Mouse (Mus musculus) liver, embryonic 13.5 days (tissue): ENCODE results near the gene Cks1brt. TPM values are rescaled to one million over a fixed set of nuclear protein-coding genes. Genes with fewer than 3 reads are reported as not detected.
"Not testable (repeated sequence)": the region's sequence is repeated elsewhere in the genome, so short reads cannot be mapped to it uniquely, and the experiment has no call there.

ENCODE experiments used
- ATAC-seq: fragments of 200-750 bp; cut with Nextera tagmentation; 2 replicates; pipeline ENCODE4 v1.8.0; 2017; ENCODE audit warnings: low read depth, mild to moderate bottlenecking, moderate number of reproducible peaks, moderate library complexity
- DNase-seq: peaks from one replicate; pipeline ENCODE4 v3.0.0; 2022
- H3K27ac ChIP-seq: fragments of 300-500 bp; sonication (generic); 2 replicates; pipeline ENCODE4 v1.5.1; 2015; ENCODE audit warnings: moderate library complexity, mild to moderate bottlenecking, inconsistent platforms
- H3K27me3 ChIP-seq: fragments of 300-500 bp; sonication (generic); 2 replicates; pipeline ENCODE4 v1.6.1; 2015; ENCODE audit warnings: mild to moderate bottlenecking, inconsistent platforms
- H3K36me3 ChIP-seq: fragments of 300-500 bp; sonication (generic); 2 replicates; pipeline ENCODE4 v1.6.1; 2015; ENCODE audit warnings: mild to moderate bottlenecking, inconsistent platforms
- H3K4me1 ChIP-seq: fragments of 300-500 bp; sonication (generic); replicated peaks from 2 replicates; pipeline ENCODE4 v1.6.1; 2015; ENCODE audit warnings: inconsistent platforms
- H3K4me2 ChIP-seq: fragments of 300-500 bp; sonication (generic); 2 replicates; pipeline ENCODE4 v1.6.1; 2015; ENCODE audit warnings: inconsistent platforms, mild to moderate bottlenecking, moderate library complexity
- H3K4me3 ChIP-seq: fragments of 300-500 bp; sonication (generic); replicated peaks from 2 replicates; pipeline ENCODE4 v1.5.1; 2015; ENCODE audit warnings: mild to moderate bottlenecking, inconsistent platforms
- H3K9ac ChIP-seq: fragments of 300-500 bp; sonication (generic); 2 replicates; pipeline ENCODE4 v1.6.1; 2015; ENCODE audit warnings: mild to moderate bottlenecking, inconsistent platforms
- H3K9me3 ChIP-seq: fragments of 300-500 bp; sonication (generic); replicated peaks from 2 replicates; pipeline ENCODE4 v1.6.1; 2016; ENCODE audit warnings: inconsistent platforms
- WGBS: fragments of 180-500 bp; shearing (Covaris S2); methylation state at CpG from one replicate; pipeline ENCODE4 v1.1.7; 2015; ENCODE audit not compliant: insufficient replicate concordance; 5-methylcytosine and 5-hydroxymethylcytosine counted together
- polyA plus RNA-seq: library from polyadenylated mRNA; unstranded; fragments of >200 nt; fragmentation: Nextera tagmentation; extraction: Ambion mirVana; gene quantifications from 2 replicates; pipeline ENCODE4 v1.2.1, GENCODE M21; 2015

Gene Cks1brt
- not detected in 2 replicates for polyA plus RNA-seq

GRCm38 (mm10) chr8:85151624-85152023, at the start of gene Cks1brt:
TSS of gene Cks1brt (plus strand) at chr8:85151924.
- 62% methylated on average over 3 of the region's 3 CpGs for WGBS
- H3K9me3 ChIP-seq, result peaks cover 19% of the 10 kb centered on the region
- no peak for ATAC-seq
- no peaks in the 10 kb centered on the region for H3K4me1 ChIP-seq
- H3K36me3 ChIP-seq, result no peaks in the 10 kb centered on the region
- no peak within 1 kb of the TSS for H3K4me2 ChIP-seq
- no peak for DNase-seq
- H3K27me3 ChIP-seq, result no peaks in the 10 kb centered on the region
- H3K9ac ChIP-seq, result no peak within 1 kb of the TSS
- no peak within 1 kb of the TSS for H3K4me3 ChIP-seq
- H3K27ac ChIP-seq, result no peak within 1 kb of the TSS

DNA sequence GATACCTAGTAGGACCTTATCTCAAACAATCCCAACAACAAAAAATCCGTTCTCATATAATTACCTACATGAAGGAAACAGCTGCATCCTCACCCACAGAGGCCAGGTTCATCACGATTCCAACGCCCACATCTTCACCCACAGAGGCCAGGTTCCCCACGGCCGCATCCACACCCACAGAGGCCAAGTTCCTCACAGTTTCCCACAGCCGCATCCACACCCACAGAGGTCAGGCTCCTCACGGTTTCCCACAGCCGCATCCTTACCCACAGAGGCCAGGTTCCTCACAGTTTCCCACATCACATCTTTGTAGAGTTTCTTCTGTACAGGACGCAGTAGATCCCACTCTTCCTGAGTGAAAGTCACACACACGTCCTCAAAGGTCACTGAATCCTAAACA, 38.5 kb upstream of the Cks1brt start:
- no peak overlapping the region for H3K4me3 ChIP-seq
- no peaks in the 10 kb centered on the region for H3K9me3 ChIP-seq
- peaks cover 28% of the 10 kb centered on the region for H3K36me3 ChIP-seq
- ATAC-seq (no peak), DNase-seq (no peak)
- no peak overlapping the region for H3K27ac ChIP-seq
- H3K4me2 ChIP-seq, result no peak overlapping the region
- WGBS, result 76% methylated on average over 10 of the region's 10 CpGs
- no peak overlapping the region for H3K9ac ChIP-seq
- H3K4me1 ChIP-seq, result no peaks in the 10 kb centered on the region
- no peaks in the 10 kb centered on the region for H3K27me3 ChIP-seq

- WGBS, result 43% methylated on average over 4 of the region's 4 CpGs
- H3K27me3 ChIP-seq, result peaks cover 11% of the 10 kb centered on the region
- no peak for DNase-seq
- no peak overlapping the region for H3K4me3 ChIP-seq
- H3K36me3 ChIP-seq, result peaks cover 14% of the 10 kb centered on the region
- no peak overlapping the region for H3K4me2 ChIP-seq
- H3K9ac ChIP-seq, result no peak overlapping the region
- no peaks in the 10 kb centered on the region for H3K9me3 ChIP-seq
- H3K4me1 ChIP-seq, result no peaks in the 10 kb centered on the region
- no peak overlapping the region for H3K27ac ChIP-seq
- ATAC-seq, result no peak
Measured at GRCm38 (mm10) chr8:85115501-85115900, 36.2 kb upstream of the Cks1brt start.

DNA sequence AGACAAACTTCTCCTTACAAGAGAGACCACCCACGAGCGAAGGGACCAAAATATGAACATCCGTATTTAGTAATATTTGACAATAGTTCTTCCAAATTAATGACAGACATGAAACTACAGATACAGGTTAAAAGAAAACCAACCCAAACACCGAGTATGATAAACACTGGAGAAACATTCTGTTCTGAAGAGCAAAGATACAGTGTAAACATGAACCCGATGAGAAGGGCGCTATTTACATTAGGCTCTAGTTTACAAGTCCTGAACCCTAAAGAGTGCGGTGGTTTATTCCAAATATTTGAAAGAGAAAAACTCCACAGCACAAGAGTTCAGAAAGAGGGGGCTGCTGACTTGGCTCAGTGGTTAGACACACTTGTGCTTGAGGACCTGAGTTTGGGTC, 34.7 kb upstream of the Cks1brt start:
- Histone ChIP-seq H3K27me3 (peaks cover 11% of the 10 kb centered on the region), H3K9me3 (no peaks in the 10 kb centered on the region), H3K36me3 (no peaks in the 10 kb centered on the region), H3K27ac (peak overlapping the region; percentile 32; the same call in 1 of the 2 replicates), H3K9ac (no peak overlapping the region), H3K4me3 (no peak overlapping the region), H3K4me1 (no peaks in the 10 kb centered on the region), H3K4me2 (no peak overlapping the region)
- no peak for DNase-seq
- 73% methylated on average over 7 of the region's 7 CpGs for WGBS
- peak; percentile 48; the same call in 1 of the 2 replicates for ATAC-seq

- Histone ChIP-seq H3K9ac (peak overlapping the region; percentile 42), H3K9me3 (no peaks in the 10 kb centered on the region), H3K4me1 (no peaks in the 10 kb centered on the region), H3K27ac (no peak overlapping the region), H3K4me2 (peak overlapping the region; percentile 55), H3K4me3 (peak overlapping the region; percentile 50), H3K36me3 (no peaks in the 10 kb centered on the region), H3K27me3 (peaks cover 11% of the 10 kb centered on the region)
- ATAC-seq, result peak; percentile 43; the same call in 1 of the 2 replicates
- WGBS, result 10% methylated on average over 37 of the region's 37 CpGs
- DNase-seq, result no peak
Measured at GRCm38 (mm10) chr8:85119052-85119981, 32.4 kb upstream of the Cks1brt start.

DNA sequence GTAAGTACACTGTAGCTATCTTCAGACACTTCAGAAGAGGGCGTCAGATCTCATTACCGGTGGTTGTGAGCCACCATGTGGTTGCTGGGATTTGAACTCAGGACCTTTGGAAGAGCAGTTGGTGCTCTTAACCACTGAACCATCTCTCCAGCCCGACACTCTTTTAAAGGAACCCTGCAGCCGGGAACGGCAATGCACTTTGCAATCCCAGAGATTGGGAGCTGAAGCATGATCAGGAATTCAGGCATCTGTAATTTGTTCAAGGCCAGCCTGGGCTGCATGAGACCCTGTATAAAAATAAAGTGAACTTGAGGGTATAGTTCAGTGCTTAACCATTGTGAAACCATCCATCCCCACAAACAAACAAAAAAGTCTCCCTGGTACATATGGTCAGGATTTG, 31.5 kb upstream of the Cks1brt start:
- not testable (repeated sequence) for H3K9ac ChIP-seq, H3K4me3 ChIP-seq, H3K9me3 ChIP-seq, DNase-seq, H3K4me2 ChIP-seq, H3K27ac ChIP-seq, H3K4me1 ChIP-seq, H3K36me3 ChIP-seq, ATAC-seq
- 60% methylated on average over 5 of the region's 5 CpGs for WGBS
- H3K27me3 ChIP-seq, result peaks cover 11% of the 10 kb centered on the region

DNA sequence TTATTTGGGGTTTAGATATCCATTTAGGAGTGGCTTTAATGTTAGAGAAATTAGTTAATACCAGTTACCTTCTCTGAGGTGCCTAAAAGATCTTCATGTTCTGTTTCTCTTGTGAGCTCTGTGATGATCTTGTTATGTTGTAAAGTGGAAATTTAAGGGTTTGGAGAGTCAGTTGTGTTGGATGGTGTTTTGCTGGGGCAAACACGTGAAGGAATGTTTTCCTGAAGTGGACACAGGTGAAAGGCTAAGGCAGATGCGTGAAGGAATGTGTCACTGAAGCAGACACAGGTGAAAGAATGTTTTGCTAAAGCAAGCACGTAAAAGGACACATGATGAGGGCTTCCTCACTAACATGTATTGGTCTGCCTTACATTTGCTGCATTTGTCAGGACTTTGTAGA, 28.7 kb upstream of the Cks1brt start, which contains the start of gene Zfp791:
Gene Zfp791, minus strand, starts transcription at position 101 of the 400 bp plus-strand sequence.
- Histone ChIP-seq H3K4me1 (no peaks in the 10 kb centered on the region), H3K9me3 (no peaks in the 10 kb centered on the region), H3K9ac (no peak within 1 kb of the TSS), H3K4me2 (no peak within 1 kb of the TSS), H3K36me3 (no peaks in the 10 kb centered on the region), H3K4me3 (no peak within 1 kb of the TSS), H3K27me3 (peaks cover 11% of the 10 kb centered on the region), H3K27ac (no peak within 1 kb of the TSS)
- no peak for DNase-seq
- ATAC-seq, result no peak
- 53% methylated on average over 3 of the region's 3 CpGs for WGBS

- Histone ChIP-seq H3K36me3 (no peaks in the 10 kb centered on the region), H3K9me3 (no peaks in the 10 kb centered on the region), H3K27me3 (peaks cover 11% of the 10 kb centered on the region), H3K4me3 (no peak overlapping the region), H3K4me1 (no peaks in the 10 kb centered on the region), H3K27ac (no peak overlapping the region), H3K9ac (no peak overlapping the region), H3K4me2 (no peak overlapping the region)
- no peak for ATAC-seq
- DNase-seq, result no peak
- WGBS, result 75% methylated on average over 8 of the region's 8 CpGs
Measured at GRCm38 (mm10) chr8:85123691-85124090, 28.0 kb upstream of the Cks1brt start.

GRCm38 (mm10) chr8:85132335-85132734, 19.4 kb upstream of the Cks1brt start:
- Histone ChIP-seq H3K4me2 (no peak overlapping the region), H3K9me3 (no peaks in the 10 kb centered on the region), H3K27ac (no peak overlapping the region), H3K9ac (no peak overlapping the region), H3K4me1 (no peaks in the 10 kb centered on the region), H3K36me3 (no peaks in the 10 kb centered on the region), H3K27me3 (peaks cover 3% of the 10 kb centered on the region; the same call in 1 of the 2 replicates), H3K4me3 (no peak overlapping the region)
- no peak for DNase-seq
- 70% methylated on average over 1 of the region's 1 CpGs for WGBS
- ATAC-seq, result no peak

- not testable (repeated sequence) for ATAC-seq, H3K9me3 ChIP-seq, H3K4me2 ChIP-seq, H3K27ac ChIP-seq, H3K4me3 ChIP-seq, H3K4me1 ChIP-seq, H3K9ac ChIP-seq, DNase-seq, H3K27me3 ChIP-seq, H3K36me3 ChIP-seq
- WGBS, result 61% methylated on average over 2 of the region's 2 CpGs
Measured at GRCm38 (mm10) chr8:85135690-85136089, 16.0 kb upstream of the Cks1brt start.

DNA sequence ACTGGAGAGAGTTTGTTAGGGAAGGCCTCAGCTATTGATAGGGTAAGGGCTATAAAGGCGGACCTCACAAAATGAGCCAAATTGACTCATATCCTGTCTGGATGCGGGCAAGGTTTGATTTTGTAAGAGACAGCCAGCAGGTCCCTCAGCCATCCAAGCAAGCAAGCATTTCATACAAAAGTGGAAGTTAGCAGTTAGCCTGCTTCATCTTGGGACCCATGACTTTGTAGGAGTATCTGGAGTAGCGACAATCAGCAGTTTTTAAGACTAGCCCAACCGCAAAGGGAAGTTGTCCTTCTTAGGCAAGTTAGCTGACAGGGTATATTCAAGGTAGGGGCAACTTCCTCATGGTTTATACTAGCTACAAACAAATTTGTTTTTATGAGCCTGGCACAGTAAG, 9.2 kb upstream of the Cks1brt start:
- DNase-seq, result no peak
- no peak overlapping the region for H3K27ac ChIP-seq
- H3K36me3 ChIP-seq, result no peaks in the 10 kb centered on the region
- no peaks in the 10 kb centered on the region; the same call in 1 of the 2 replicates for H3K9me3 ChIP-seq
- H3K4me1 ChIP-seq, result no peaks in the 10 kb centered on the region
- H3K27me3 ChIP-seq, result no peaks in the 10 kb centered on the region
- no peak overlapping the region for H3K4me3 ChIP-seq
- 61% methylated on average over 4 of the region's 4 CpGs for WGBS
- no peak overlapping the region for H3K4me2 ChIP-seq
- no peak for ATAC-seq
- no peak overlapping the region for H3K9ac ChIP-seq
